Mouse (Mus musculus) megakaryocyte, embryonic 14.5 days (primary cell): Measurements from ENCODE around the gene Rpl6.

Experiments
- FLI1 ChIP-seq: IDR thresholded peaks from 2 replicates; pipeline ENCODE4 v1.6.1; 2012; ENCODE audit warnings: low read length, inconsistent platforms, mixed read lengths
- GATA1 ChIP-seq: IDR thresholded peaks from 3 replicates; pipeline ENCODE4 v1.6.1; 2012; ENCODE audit warnings: mixed read lengths, low read length, inconsistent platforms, borderline replicate concordance

DNA sequence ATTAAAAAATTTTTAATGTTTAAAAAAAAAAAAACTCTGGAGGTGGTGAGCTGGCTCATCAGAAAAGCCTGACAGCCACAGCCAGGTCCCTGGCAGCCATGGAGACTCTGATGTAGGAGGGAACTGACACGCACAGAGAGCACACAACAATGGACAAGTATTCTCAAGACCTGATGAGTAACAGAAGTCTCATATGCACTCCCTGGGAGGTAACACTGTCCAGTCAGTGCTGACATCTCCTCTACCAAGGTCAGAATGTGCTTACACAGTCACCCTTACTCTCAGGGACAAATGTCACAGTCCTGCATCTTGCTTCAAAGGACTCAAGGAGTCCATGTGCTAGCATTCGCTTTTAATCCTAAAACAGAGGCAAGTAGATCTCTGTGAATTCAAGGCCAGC, 34.7 kb upstream of the Rpl6 start:
- TF ChIP-seq GATA1: no peak
- no peak for TF ChIP-seq FLI1
